Mouse (Mus musculus) intestine, embryonic 16.5 days (tissue): ENCODE measurements around the gene Tns1. TPM values are rescaled to one million over a fixed set of nuclear protein-coding genes. Genes with fewer than 3 reads are reported as not detected.

Experiments used
- ATAC-seq: fragments of 200-750 bp; cut with Nextera tagmentation; 2 replicates; pipeline ENCODE4 v1.8.0; 2017; ENCODE audit warnings: moderate TSS enrichment, moderate library complexity
- H3K27ac ChIP-seq: fragments of 300-500 bp; sonication (generic); 2 replicates; pipeline ENCODE4 v1.5.1; 2014; ENCODE audit warnings: mild to moderate bottlenecking, low read length
- H3K27me3 ChIP-seq: fragments of 300-500 bp; sonication (generic); replicated peaks from 2 replicates; pipeline ENCODE4 v1.6.1; 2014; ENCODE audit warnings: low read length, control low read depth, mixed read lengths; ENCODE audit not compliant: control insufficient read depth, insufficient read depth
- H3K36me3 ChIP-seq: fragments of 300-500 bp; sonication (generic); 2 replicates; pipeline ENCODE4 v1.6.1; 2014; ENCODE audit warnings: low read length, control low read depth; ENCODE audit not compliant: control insufficient read depth, insufficient read depth
- H3K4me1 ChIP-seq: fragments of 300-500 bp; sonication (generic); 2 replicates; pipeline ENCODE4 v1.6.1; 2014; ENCODE audit warnings: low read length, control low read depth, mixed read lengths; ENCODE audit not compliant: control insufficient read depth, insufficient read depth
- H3K4me2 ChIP-seq: fragments of 300-500 bp; sonication (generic); 2 replicates; pipeline ENCODE4 v1.6.1; 2014; ENCODE audit warnings: low read depth, low read length, control low read depth
- H3K4me3 ChIP-seq: fragments of 300-500 bp; sonication (generic); 2 replicates; pipeline ENCODE4 v1.5.1; 2014; ENCODE audit warnings: mild to moderate bottlenecking, low read length
- H3K9ac ChIP-seq: fragments of 300-500 bp; sonication (generic); 2 replicates; pipeline ENCODE4 v1.6.1; 2014; ENCODE audit warnings: low read depth, low read length
- H3K9me3 ChIP-seq: fragments of 300-500 bp; sonication (generic); 2 replicates; pipeline ENCODE4 v1.6.1; 2016; ENCODE audit warnings: low read length, control low read depth; ENCODE audit not compliant: control insufficient read depth
- WGBS: fragments of 180-500 bp; shearing (Covaris S2); extraction: QIAGEN DNeasy Blood & Tissue Kit; methylation state at CpG from one replicate; pipeline ENCODE4 v1.1.7; 2014; 5-methylcytosine and 5-hydroxymethylcytosine counted together
- polyA plus RNA-seq: library from polyadenylated mRNA; unstranded; fragments of >200 nt; fragmentation: Nextera tagmentation; extraction: Ambion mirVana; gene quantifications from 2 replicates; pipeline ENCODE4 v1.2.1, GENCODE M21; 2015

The Tns1 gene
- polyA plus RNA-seq, 1 experiment from 2014 or later: 20.2 TPM

- H3K36me3 ChIP-seq: peaks cover 5% of the 10 kb centered on the region; the same call in 1 of the 2 replicates
- 0 out of 2 replicates have a peak overlapping the region, but pooled peaks have one; percentile 3 for H3K9ac ChIP-seq
- 56% methylated on average over 15 of the region's 15 CpGs for WGBS
- H3K4me1 ChIP-seq: peaks cover 21% of the 10 kb centered on the region
- H3K4me2 ChIP-seq: no peak overlapping the region
- H3K27me3 ChIP-seq: no peaks in the 10 kb centered on the region
- no peaks in the 10 kb centered on the region for H3K9me3 ChIP-seq
- peak; percentile 52 for ATAC-seq
- no peak overlapping the region for H3K27ac ChIP-seq
- no peak overlapping the region for H3K4me3 ChIP-seq
Measured at GRCm38 (mm10) chr1:73929211-73929951, 194.9 kb downstream of the Tns1 start.

- Histone ChIP-seq H3K27ac (no peak overlapping the region), H3K9ac (no peak overlapping the region), H3K27me3 (no peaks in the 10 kb centered on the region), H3K4me2 (no peak overlapping the region), H3K9me3 (no peaks in the 10 kb centered on the region), H3K4me1 (peaks cover 21% of the 10 kb centered on the region), H3K4me3 (no peak overlapping the region), H3K36me3 (peaks cover 5% of the 10 kb centered on the region; the same call in 1 of the 2 replicates)
- WGBS: 85% methylated on average over 8 of the region's 8 CpGs
- no peak for ATAC-seq
Measured at GRCm38 (mm10) chr1:73928385-73928784, 195.9 kb downstream of the Tns1 start.

- peaks cover 15% of the 10 kb centered on the region for H3K4me1 ChIP-seq
- ATAC-seq: no peak
- no peak overlapping the region for H3K27ac ChIP-seq
- H3K4me3 ChIP-seq: no peak overlapping the region
- H3K4me2 ChIP-seq: no peak overlapping the region
- no peak overlapping the region for H3K9ac ChIP-seq
- no peaks in the 10 kb centered on the region for H3K27me3 ChIP-seq
- no peaks in the 10 kb centered on the region for H3K9me3 ChIP-seq
- 85% methylated on average over 15 of the region's 15 CpGs for WGBS
- H3K36me3 ChIP-seq: peaks cover 7% of the 10 kb centered on the region; the same call in 1 of the 2 replicates
Measured at GRCm38 (mm10) chr1:73927819-73928218, 196.4 kb downstream of the Tns1 start.

- Histone ChIP-seq H3K4me2 (no peak overlapping the region), H3K36me3 (peaks cover 7% of the 10 kb centered on the region; the same call in 1 of the 2 replicates), H3K27ac (no peak overlapping the region), H3K4me1 (peaks cover 10% of the 10 kb centered on the region), H3K9me3 (no peaks in the 10 kb centered on the region), H3K27me3 (no peaks in the 10 kb centered on the region), H3K4me3 (no peak overlapping the region), H3K9ac (no peak overlapping the region)
- WGBS: 58% methylated on average over 7 of the region's 7 CpGs
- no peak for ATAC-seq
Measured at GRCm38 (mm10) chr1:73926279-73926678, 198.0 kb downstream of the Tns1 start.

DNA sequence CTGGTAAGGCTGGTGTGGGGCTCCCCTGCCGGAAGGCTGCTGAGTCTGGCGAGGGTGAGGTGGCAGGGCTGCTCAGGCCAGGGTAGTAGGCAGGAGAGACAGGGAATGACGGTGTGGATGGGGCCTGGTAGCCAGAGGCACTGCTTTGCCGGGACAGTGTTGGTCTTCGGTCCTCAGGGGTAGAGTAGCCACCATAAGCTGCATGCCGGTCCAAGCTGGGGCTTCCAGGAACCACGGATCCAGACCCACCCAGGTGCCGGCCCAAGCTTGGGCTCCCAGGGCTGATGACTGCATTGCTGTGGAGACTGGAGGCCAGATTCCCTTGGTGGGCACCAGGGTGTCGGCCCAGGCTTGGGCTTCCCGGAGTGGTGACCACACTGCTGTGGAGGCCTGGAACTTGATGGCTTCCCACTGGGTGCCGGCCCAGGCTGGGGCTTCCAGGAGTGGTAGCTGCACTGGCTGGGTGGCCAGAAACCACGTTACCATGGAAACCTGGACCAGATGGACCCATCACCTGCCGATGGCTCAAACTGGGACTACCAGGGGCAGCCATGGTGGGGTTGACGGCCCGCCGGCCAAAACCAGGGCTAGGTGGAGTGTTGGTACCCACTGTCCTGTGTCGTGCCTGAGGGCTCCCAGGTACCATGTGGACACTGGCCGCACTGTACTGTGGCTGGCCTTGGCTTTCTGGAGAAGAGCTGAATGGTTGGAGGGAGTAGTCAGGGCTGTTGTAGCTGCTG is 199.2 kb downstream of the Tns1 start:
- Histone ChIP-seq H3K27ac (no peak overlapping the region), H3K9ac (no peak overlapping the region), H3K27me3 (no peaks in the 10 kb centered on the region), H3K4me1 (peaks cover 10% of the 10 kb centered on the region), H3K4me3 (no peak overlapping the region), H3K9me3 (no peaks in the 10 kb centered on the region), H3K36me3 (peaks cover 7% of the 10 kb centered on the region; the same call in 1 of the 2 replicates), H3K4me2 (no peak overlapping the region)
- WGBS: 87% methylated on average over 18 of the region's 18 CpGs
- no peak for ATAC-seq

GRCm38 (mm10) chr1:73924210-73924609 is 200.0 kb downstream of the Tns1 start:
- H3K4me1 ChIP-seq: peaks cover 9% of the 10 kb centered on the region

DNA sequence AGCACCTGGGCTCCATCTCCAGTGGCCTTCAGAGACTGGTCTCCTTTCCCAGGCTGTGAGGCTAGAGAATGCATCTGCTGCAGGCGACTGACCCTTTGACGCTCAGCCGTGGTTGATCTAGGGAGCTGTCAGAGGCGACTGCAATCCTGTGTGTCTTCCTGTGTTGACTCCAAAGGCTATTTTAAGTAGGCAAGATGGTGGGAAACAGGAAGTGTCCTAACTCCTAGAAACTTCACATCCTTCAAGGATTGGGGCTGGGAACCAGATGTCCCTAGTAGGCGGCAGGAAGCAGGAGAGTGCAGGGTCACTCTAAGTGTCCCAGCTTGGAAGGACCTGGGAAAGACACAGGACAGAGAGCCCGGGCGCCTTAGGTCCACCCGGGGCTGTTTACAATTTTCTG is 201.1 kb downstream of the Tns1 start:
- Histone ChIP-seq H3K27ac (peak overlapping the region; percentile 72), H3K27me3 (no peaks in the 10 kb centered on the region), H3K4me3 (no peak overlapping the region), H3K4me2 (no peak overlapping the region), H3K36me3 (peaks cover 7% of the 10 kb centered on the region; the same call in 1 of the 2 replicates), H3K9me3 (no peaks in the 10 kb centered on the region), H3K4me1 (no peaks in the 10 kb centered on the region; the same call in 1 of the 2 replicates), H3K9ac (no peak overlapping the region)
- WGBS: 55% methylated on average over 8 of the region's 8 CpGs
- ATAC-seq: peak; percentile 75

More at GRCm38 (mm10) chr1:73924210-73924609, 200.0 kb downstream of the Tns1 start:
- ATAC-seq: no peak
- no peak overlapping the region for H3K4me3 ChIP-seq
- 78% methylated on average over 5 of the region's 5 CpGs for WGBS
- no peaks in the 10 kb centered on the region for H3K27me3 ChIP-seq
- H3K27ac ChIP-seq: peak overlapping the region; percentile 72; the same call in 1 of the 2 replicates
- H3K36me3 ChIP-seq: peaks cover 7% of the 10 kb centered on the region; the same call in 1 of the 2 replicates
- H3K9ac ChIP-seq: no peak overlapping the region
- H3K9me3 ChIP-seq: no peaks in the 10 kb centered on the region
- H3K4me2 ChIP-seq: no peak overlapping the region

DNA sequence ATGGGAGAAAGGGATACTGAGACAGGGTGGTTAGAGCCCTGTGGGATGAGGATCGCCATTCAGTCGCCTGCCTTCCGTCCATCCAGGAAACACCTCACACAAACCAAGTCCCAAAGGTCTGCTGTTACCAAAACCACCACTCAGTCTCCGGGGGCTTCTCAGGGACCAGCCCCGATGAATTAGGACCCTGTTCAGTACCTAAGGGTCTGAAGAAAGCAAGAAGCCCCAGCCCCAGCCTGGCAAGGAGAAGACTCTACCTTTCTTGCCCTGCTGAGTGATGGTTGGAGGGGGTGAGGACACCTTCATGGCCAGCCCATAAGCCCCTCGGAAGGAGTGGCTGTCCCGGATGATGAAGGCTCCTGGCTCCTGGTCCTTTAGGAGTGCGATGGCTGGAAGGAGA is 203.5 kb downstream of the Tns1 start:
- no peak for ATAC-seq
- no peak overlapping the region for H3K4me3 ChIP-seq
- H3K27ac ChIP-seq: no peak overlapping the region
- no peaks in the 10 kb centered on the region for H3K27me3 ChIP-seq
- no peaks in the 10 kb centered on the region; the same call in 1 of the 2 replicates for H3K4me1 ChIP-seq
- no peak overlapping the region for H3K4me2 ChIP-seq
- H3K36me3 ChIP-seq: peaks cover 7% of the 10 kb centered on the region; the same call in 1 of the 2 replicates
- no peak overlapping the region for H3K9ac ChIP-seq
- H3K9me3 ChIP-seq: no peaks in the 10 kb centered on the region
- 91% methylated on average over 8 of the region's 8 CpGs for WGBS

DNA sequence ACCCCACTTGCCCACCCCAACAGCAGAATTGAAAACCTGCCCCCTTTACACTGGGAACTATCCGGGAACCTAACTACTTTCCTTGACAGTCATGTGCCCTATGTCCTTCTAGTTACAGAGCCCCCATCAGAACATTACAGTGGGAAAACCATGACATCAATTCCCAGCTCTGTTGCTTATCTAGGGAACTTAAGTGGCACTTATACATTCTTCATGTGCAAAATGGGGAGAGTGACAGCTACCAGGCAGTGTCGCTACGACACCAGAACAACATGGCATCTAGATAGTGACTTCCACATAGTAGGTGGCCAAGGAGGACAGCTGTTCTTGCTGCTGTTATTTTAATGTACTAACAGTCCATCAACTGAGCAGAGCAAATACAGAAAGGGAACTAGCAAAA is 204.3 kb downstream of the Tns1 start:
- no peak overlapping the region for H3K4me3 ChIP-seq
- no peak overlapping the region for H3K4me2 ChIP-seq
- WGBS: 96% methylated on average over 3 of the region's 3 CpGs
- H3K27me3 ChIP-seq: no peaks in the 10 kb centered on the region
- 0 out of 2 replicates have a peak, but pooled peaks cover 2% of the 10 kb centered on the region for H3K36me3 ChIP-seq
- H3K9ac ChIP-seq: no peak overlapping the region
- no peaks in the 10 kb centered on the region for H3K9me3 ChIP-seq
- no peak for ATAC-seq
- H3K27ac ChIP-seq: no peak overlapping the region
- no peaks in the 10 kb centered on the region; the same call in 1 of the 2 replicates for H3K4me1 ChIP-seq
